Mouse (Mus musculus) lung, postnatal 0 days (tissue): Measurements from ENCODE around the gene 4930535I16Rik. TPM values are rescaled to one million over a fixed set of nuclear protein-coding genes. Genes with fewer than 3 reads are reported as not detected.
A peak's percentile ranks its signal among the peaks of the same experiment; 100 is the strongest.

Source experiments
- ATAC-seq: fragments of 200-750 bp; cut with Nextera tagmentation; 2 replicates; pipeline ENCODE4 v1.8.0; 2017; ENCODE audit warnings: moderate library complexity
- DNase-seq: peaks from one replicate; pipeline ENCODE4 v3.0.0-alpha.2; 2016; ENCODE audit warnings: low spot score
- H3K27ac ChIP-seq: fragments of 300-500 bp; sonication (generic); 2 replicates; pipeline ENCODE4 v1.5.1; 2014; ENCODE audit warnings: antibody characterized with exemption, mild to moderate bottlenecking, low read length, mixed read lengths
- H3K27me3 ChIP-seq: fragments of 300-500 bp; sonication (generic); replicated peaks from 2 replicates; pipeline ENCODE4 v1.6.1; 2014; ENCODE audit warnings: low read length, mixed read lengths; ENCODE audit not compliant: insufficient read depth
- H3K36me3 ChIP-seq: fragments of 300-500 bp; sonication (generic); 2 replicates; pipeline ENCODE4 v1.6.1; 2014; ENCODE audit warnings: low read length, mixed read lengths; ENCODE audit not compliant: insufficient read depth
- H3K4me1 ChIP-seq: fragments of 300-500 bp; sonication (generic); 2 replicates; pipeline ENCODE4 v1.6.1; 2014; ENCODE audit warnings: antibody characterized with exemption, low read depth, low read length, mixed read lengths; ENCODE audit not compliant: insufficient read depth
- H3K4me2 ChIP-seq: fragments of 300-500 bp; sonication (generic); replicated peaks from 2 replicates; pipeline ENCODE4 v1.6.1; 2014; ENCODE audit warnings: low read depth, mild to moderate bottlenecking, low read length, moderate library complexity, mixed read lengths
- H3K4me3 ChIP-seq: fragments of 300-500 bp; sonication (generic); 2 replicates; pipeline ENCODE4 v1.5.1; 2014; ENCODE audit warnings: low read depth, low read length
- H3K9ac ChIP-seq: fragments of 300-500 bp; sonication (generic); replicated peaks from 2 replicates; pipeline ENCODE4 v1.6.1; 2014; ENCODE audit warnings: low read depth, mild to moderate bottlenecking
- H3K9me3 ChIP-seq: fragments of 300-500 bp; sonication (generic); 2 replicates; pipeline ENCODE4 v1.6.1; 2016; ENCODE audit warnings: low read length, mixed read lengths
- CTCF ChIP-seq: IDR thresholded peaks from 2 replicates; pipeline ENCODE4 v1.5.1; 2016; ENCODE audit warnings: antibody characterized with exemption, mild to moderate bottlenecking
- EP300 ChIP-seq: IDR thresholded peaks from 2 replicates; pipeline ENCODE4 v1.6.1; 2016; ENCODE audit warnings: antibody characterized with exemption, mild to moderate bottlenecking, control low read depth
- WGBS: fragments of 180-500 bp; shearing (Covaris S2); extraction: QIAGEN DNeasy Blood & Tissue Kit; methylation state at CpG from one replicate; pipeline ENCODE4 v1.1.7; 2014; 5-methylcytosine and 5-hydroxymethylcytosine counted together
- polyA plus RNA-seq: library from polyadenylated mRNA; unstranded; fragments of >200 nt; fragmentation: Nextera tagmentation; extraction: Ambion mirVana; gene quantifications from 2 replicates; pipeline ENCODE4 v1.2.1, GENCODE M21; 2015

Gene 4930535I16Rik
- polyA plus RNA-seq, 1 experiment from 2014 or later, result not detected

DNA sequence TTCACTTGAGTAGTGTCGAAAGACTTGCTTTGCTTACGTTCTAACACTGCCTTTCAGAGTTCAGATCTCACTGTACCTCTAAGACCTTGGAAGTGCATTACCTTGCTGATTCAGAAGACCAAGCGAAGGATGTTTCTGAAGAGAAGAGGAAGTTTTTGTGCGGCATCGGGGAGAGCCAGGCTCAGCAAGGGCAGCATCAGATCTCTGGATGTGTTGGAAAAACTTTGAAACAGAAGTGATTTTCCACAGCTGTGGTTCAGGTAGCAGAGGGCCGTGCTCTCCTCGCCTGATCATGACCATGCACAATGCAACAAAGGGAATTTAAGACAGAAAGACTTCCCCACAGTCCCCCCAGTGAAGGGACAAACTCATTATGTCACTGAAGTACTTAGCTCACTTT, 18.2 kb upstream of the 4930535I16Rik start:
- ATAC-seq, result no peak
- Histone ChIP-seq H3K4me1 (no peaks in the 10 kb centered on the region), H3K27me3 (no peaks in the 10 kb centered on the region), H3K4me2 (no peak overlapping the region), H3K36me3 (peaks cover 30% of the 10 kb centered on the region), H3K4me3 (no peak overlapping the region), H3K9me3 (no peaks in the 10 kb centered on the region), H3K27ac (no peak overlapping the region), H3K9ac (no peak overlapping the region)
- TF ChIP-seq EP300, result no peak
- no peak for TF ChIP-seq CTCF
- no peak for DNase-seq
- WGBS, result 91% methylated on average over 7 of the region's 7 CpGs

DNA sequence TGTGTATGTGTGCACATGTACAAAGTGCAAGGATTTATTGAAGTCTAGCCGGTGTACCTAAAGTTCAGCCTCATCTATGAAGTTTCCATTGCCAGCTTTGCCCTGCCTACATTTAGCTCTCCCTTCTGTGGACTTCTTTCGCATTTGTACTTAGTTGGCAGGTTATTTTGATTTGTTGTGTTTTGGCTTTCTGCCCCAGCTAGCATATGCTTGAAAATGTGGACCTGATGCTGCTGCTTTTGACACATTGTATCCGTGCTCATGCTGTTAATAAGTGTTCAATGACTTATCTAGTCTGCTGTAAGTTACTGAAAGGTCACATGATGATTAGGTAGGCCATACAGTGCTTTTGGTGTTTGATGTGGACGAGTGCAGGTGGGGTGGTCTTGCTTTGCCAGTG, 16.5 kb upstream of the 4930535I16Rik start:
- 87% methylated on average over 4 of the region's 4 CpGs for WGBS
- ATAC-seq (no peak), DNase-seq (no peak)
- H3K27ac ChIP-seq, result no peak overlapping the region
- H3K4me2 ChIP-seq, result no peak overlapping the region
- no peak overlapping the region for H3K4me3 ChIP-seq
- no peak for TF ChIP-seq EP300
- TF ChIP-seq CTCF, result no peak
- no peak overlapping the region for H3K9ac ChIP-seq
- no peaks in the 10 kb centered on the region for H3K27me3 ChIP-seq
- H3K36me3 ChIP-seq, result peaks cover 42% of the 10 kb centered on the region
- H3K9me3 ChIP-seq, result no peaks in the 10 kb centered on the region
- no peaks in the 10 kb centered on the region for H3K4me1 ChIP-seq

DNA sequence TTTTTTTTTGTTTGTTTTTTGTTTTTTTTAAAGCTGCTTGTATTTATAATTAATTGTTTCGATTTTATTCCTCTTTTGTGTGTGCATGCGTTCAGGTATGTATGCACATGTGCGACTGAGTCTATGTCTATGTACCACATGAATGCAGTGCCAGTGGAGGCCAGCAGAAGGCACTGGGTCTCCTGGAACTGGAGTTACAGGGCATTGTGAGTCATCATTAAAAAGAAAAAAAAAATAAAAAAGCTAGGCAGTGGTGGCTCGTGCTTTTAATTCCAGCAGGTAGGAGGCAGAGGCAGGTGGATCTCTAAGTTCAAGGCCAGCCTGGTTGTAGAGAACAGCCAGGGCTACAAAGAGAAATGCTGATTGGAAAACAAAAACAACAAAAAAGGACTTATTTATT, 12.2 kb upstream of the 4930535I16Rik start:
- DNase-seq (no peak), ATAC-seq (no peak)
- Histone ChIP-seq H3K9me3 (no peaks in the 10 kb centered on the region), H3K4me2 (no peak overlapping the region), H3K9ac (no peak overlapping the region), H3K27ac (no peak overlapping the region), H3K36me3 (peaks cover 42% of the 10 kb centered on the region), H3K4me1 (no peaks in the 10 kb centered on the region), H3K4me3 (no peak overlapping the region), H3K27me3 (no peaks in the 10 kb centered on the region)
- no peak for TF ChIP-seq EP300
- peak; percentile 18; the same call in 1 of the 2 replicates for TF ChIP-seq CTCF
- 94% methylated on average over 4 of the region's 4 CpGs for WGBS

DNA sequence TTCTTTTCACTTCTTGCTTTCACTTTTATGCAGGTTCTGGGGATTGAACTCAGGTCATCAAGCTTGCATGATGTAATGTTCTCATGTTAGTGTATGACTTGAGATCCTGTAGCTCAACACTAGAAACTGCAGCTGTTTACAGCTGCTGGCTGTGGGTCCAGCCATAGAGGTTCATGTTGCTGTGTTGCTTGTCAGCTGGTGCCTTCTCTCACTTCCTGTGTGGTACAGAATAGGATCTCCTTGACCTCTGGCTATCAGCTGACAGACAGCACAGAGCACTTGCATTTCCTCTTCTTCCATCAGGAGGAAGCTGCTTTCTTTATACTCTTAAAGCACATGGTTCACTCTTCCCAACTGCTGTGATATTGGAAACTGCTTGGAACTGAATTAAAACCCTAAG, 10.1 kb upstream of the 4930535I16Rik start:
- ATAC-seq, result peak; percentile 70
- no peaks in the 10 kb centered on the region for H3K4me1 ChIP-seq
- H3K9ac ChIP-seq, result no peak overlapping the region
- H3K4me2 ChIP-seq, result no peak overlapping the region
- H3K27ac ChIP-seq, result no peak overlapping the region
- H3K27me3 ChIP-seq, result no peaks in the 10 kb centered on the region
- no peaks in the 10 kb centered on the region for H3K9me3 ChIP-seq
- H3K36me3 ChIP-seq, result peaks cover 42% of the 10 kb centered on the region
- H3K4me3 ChIP-seq, result no peak overlapping the region
- peak; percentile 47 for DNase-seq
- TF ChIP-seq CTCF, result no peak
- no peak for TF ChIP-seq EP300

DNA sequence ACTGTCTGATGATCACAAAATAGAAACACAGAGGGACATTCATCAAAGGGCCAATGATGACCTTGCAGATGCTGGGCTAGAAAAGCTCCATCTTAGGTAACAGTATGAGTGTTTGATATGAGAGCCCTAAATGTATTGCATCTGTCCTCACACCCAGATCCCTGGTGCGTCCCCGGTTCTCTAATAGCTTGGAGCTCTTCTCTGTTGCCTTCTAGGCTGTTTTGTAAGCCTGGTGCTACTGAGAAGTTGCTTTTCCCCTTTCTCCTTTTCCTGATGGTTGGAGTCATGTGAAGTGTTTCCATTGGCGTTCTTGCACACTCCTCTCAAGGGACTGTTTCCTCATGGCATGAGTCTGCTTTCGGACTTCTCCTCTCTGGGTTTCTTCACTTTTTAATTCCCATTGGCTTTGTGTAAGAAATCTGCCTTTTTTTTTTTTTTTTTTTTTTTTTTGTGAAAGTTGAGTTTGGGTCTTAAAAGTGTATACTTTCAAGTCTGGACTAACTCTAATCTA, 3.3 kb upstream of the 4930535I16Rik start:
- Histone ChIP-seq H3K27ac (no peak overlapping the region), H3K27me3 (no peaks in the 10 kb centered on the region), H3K9ac (no peak overlapping the region), H3K4me2 (no peak overlapping the region), H3K4me3 (no peak overlapping the region), H3K4me1 (peaks cover 10% of the 10 kb centered on the region; the same call in 1 of the 2 replicates), H3K9me3 (no peaks in the 10 kb centered on the region), H3K36me3 (peaks cover 20% of the 10 kb centered on the region; the same call in 1 of the 2 replicates)
- no peak for ATAC-seq
- DNase-seq, result peak; percentile 71
- TF ChIP-seq CTCF, result no peak
- TF ChIP-seq EP300, result no peak
- WGBS, result 61% methylated on average over 4 of the region's 4 CpGs

DNA sequence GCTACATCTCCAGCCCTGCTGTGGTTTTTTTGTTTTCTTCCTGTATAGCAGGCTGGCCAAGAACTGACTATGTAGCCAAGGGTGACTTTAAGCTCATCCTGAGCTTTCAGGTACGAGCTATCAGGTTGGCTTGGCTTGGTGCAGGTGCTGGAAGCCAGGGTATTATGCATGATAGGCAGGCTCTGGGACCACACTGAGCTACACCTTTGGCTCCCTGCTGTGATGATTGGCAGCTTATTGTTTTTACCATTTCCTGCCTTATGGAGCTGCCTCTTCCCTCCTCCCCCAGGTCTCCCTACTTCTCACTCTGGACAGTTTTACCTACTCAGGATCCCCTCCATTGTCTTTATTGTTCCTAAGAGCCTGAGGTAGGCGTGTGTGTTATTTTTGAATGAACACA, 1.0 kb upstream of the 4930535I16Rik start:
- H3K36me3 ChIP-seq, result peaks cover 5% of the 10 kb centered on the region; the same call in 1 of the 2 replicates
- DNase-seq (no peak), ATAC-seq (no peak)
- H3K9me3 ChIP-seq, result no peaks in the 10 kb centered on the region
- TF ChIP-seq EP300 (no peak), CTCF (no peak)
- 60% methylated on average over 2 of the region's 2 CpGs for WGBS
- no peaks in the 10 kb centered on the region for H3K27me3 ChIP-seq
- peak overlapping the region; percentile 92; the same call in 1 of the 2 replicates for H3K9ac ChIP-seq
- H3K4me3 ChIP-seq, result 0 out of 2 replicates have a peak overlapping the region, but pooled peaks have one; percentile 96
- H3K4me2 ChIP-seq, result peak overlapping the region; percentile 95
- peaks cover 10% of the 10 kb centered on the region; the same call in 1 of the 2 replicates for H3K4me1 ChIP-seq
- no peak overlapping the region for H3K27ac ChIP-seq
